Mouse (Mus musculus) stomach, postnatal 0 days (tissue): ENCODE measurements at regions not wholly inside any gene's neighbourhood (a gene's known extent, or its start where the extent isn't known, plus 50 kb on each side); places are given as distances from the start of the nearest gene placed in this dataset.

ENCODE experiments used
- ATAC-seq: fragments of 200-750 bp; cut with Nextera tagmentation; 2 replicates; pipeline ENCODE4 v1.8.0; 2017; ENCODE audit not compliant: low FRiP score, low TSS enrichment
- DNase-seq: peaks from one replicate; pipeline ENCODE4 v3.0.0-alpha.2; 2016; ENCODE audit warnings: low spot score
- H3K27ac ChIP-seq: fragments of 300-500 bp; sonication (generic); replicated peaks from 2 replicates; pipeline ENCODE4 v1.5.1; 2014; ENCODE audit warnings: mild to moderate bottlenecking, control low read depth
- H3K27me3 ChIP-seq: fragments of 300-500 bp; sonication (generic); 2 replicates; pipeline ENCODE4 v1.6.1; 2014; ENCODE audit warnings: low read length; ENCODE audit not compliant: control insufficient read depth, insufficient read depth
- H3K36me3 ChIP-seq: fragments of 300-500 bp; sonication (generic); 2 replicates; pipeline ENCODE4 v1.6.1; 2014; ENCODE audit warnings: low read length, mixed read lengths; ENCODE audit not compliant: control insufficient read depth, insufficient read depth
- H3K4me1 ChIP-seq: fragments of 300-500 bp; sonication (generic); replicated peaks from 2 replicates; pipeline ENCODE4 v1.6.1; 2014; ENCODE audit warnings: antibody characterized with exemption; ENCODE audit not compliant: control insufficient read depth, insufficient read depth
- H3K4me2 ChIP-seq: fragments of 300-500 bp; sonication (generic); replicated peaks from 2 replicates; pipeline ENCODE4 v1.6.1; 2014; ENCODE audit warnings: low read depth, mild to moderate bottlenecking, control low read depth, moderate library complexity
- H3K4me3 ChIP-seq: fragments of 300-500 bp; sonication (generic); 2 replicates; pipeline ENCODE4 v1.5.1; 2014; ENCODE audit warnings: low read depth, low read length, control low read depth
- H3K9ac ChIP-seq: fragments of 300-500 bp; sonication (generic); 2 replicates; pipeline ENCODE4 v1.6.1; 2014; ENCODE audit warnings: mild to moderate bottlenecking, low read length, control low read depth, mixed read lengths
- H3K9me3 ChIP-seq: fragments of 300-500 bp; sonication (generic); 2 replicates; pipeline ENCODE4 v1.6.1; 2016; ENCODE audit warnings: low read length; ENCODE audit not compliant: control insufficient read depth
- CTCF ChIP-seq: IDR thresholded peaks from 2 replicates; pipeline ENCODE4 v1.5.1; 2016; ENCODE audit warnings: antibody characterized with exemption, low read depth, mild to moderate bottlenecking, moderate library complexity
- EP300 ChIP-seq: optimal IDR thresholded peaks from 2 replicates; pipeline ENCODE3; 2016; ENCODE audit warnings: antibody characterized with exemption
- WGBS: fragments of 180-500 bp; shearing (Covaris S2); extraction: QIAGEN DNeasy Blood & Tissue Kit; methylation state at CpG from one replicate; pipeline ENCODE4 v1.1.7; 2014; 5-methylcytosine and 5-hydroxymethylcytosine counted together

- Histone ChIP-seq H3K27me3 (no peaks in the 10 kb centered on the region), H3K4me1 (peaks cover 4% of the 10 kb centered on the region), H3K4me3 (no peak overlapping the region), H3K9ac (no peak overlapping the region), H3K4me2 (no peak overlapping the region), H3K9me3 (no peaks in the 10 kb centered on the region), H3K27ac (no peak overlapping the region), H3K36me3 (no peaks in the 10 kb centered on the region)
- TF ChIP-seq CTCF (no peak), EP300 (no peak)
- no peak for ATAC-seq
- DNase-seq = no peak
- WGBS = 67% methylated on average over 2 of the region's 2 CpGs
Observed at GRCm38 (mm10) chr7:113153386-113153785, 53.9 kb upstream of the Arntl start.

GRCm38 (mm10) chr7:113154066-113154465 lies 53.2 kb upstream of the Arntl start:
- H3K9ac ChIP-seq = no peak overlapping the region
- H3K27ac ChIP-seq = no peak overlapping the region
- no peak overlapping the region for H3K4me2 ChIP-seq
- no peak for TF ChIP-seq EP300
- TF ChIP-seq CTCF = no peak
- no peaks in the 10 kb centered on the region for H3K36me3 ChIP-seq
- ATAC-seq (no peak), DNase-seq (no peak)
- 59% methylated on average over 4 of the region's 4 CpGs for WGBS
- H3K27me3 ChIP-seq = no peaks in the 10 kb centered on the region
- peaks cover 4% of the 10 kb centered on the region for H3K4me1 ChIP-seq
- no peak overlapping the region for H3K4me3 ChIP-seq
- H3K9me3 ChIP-seq = no peaks in the 10 kb centered on the region

- no peak for TF ChIP-seq EP300
- no peak for DNase-seq
- H3K27me3 ChIP-seq = no peaks in the 10 kb centered on the region
- H3K9ac ChIP-seq = no peak overlapping the region
- 73% methylated on average over 5 of the region's 5 CpGs for WGBS
- H3K27ac ChIP-seq = no peak overlapping the region
- no peak overlapping the region for H3K4me3 ChIP-seq
- H3K4me2 ChIP-seq = no peak overlapping the region
- H3K9me3 ChIP-seq = no peaks in the 10 kb centered on the region
- peaks cover 2% of the 10 kb centered on the region for H3K4me1 ChIP-seq
- no peaks in the 10 kb centered on the region for H3K36me3 ChIP-seq
- ATAC-seq = no peak
Observed at GRCm38 (mm10) chr7:113156366-113156765, 50.9 kb upstream of the Arntl start.

- no peak for DNase-seq
- no peak for ATAC-seq
- WGBS = 75% methylated on average over 12 of the region's 12 CpGs
Observed at GRCm38 (mm10) chr7:113156861-113157747, 50.2 kb upstream of the Arntl start.

More at GRCm38 (mm10) chr7:113156861-113157747, 50.2 kb upstream of the Arntl start:
- Histone ChIP-seq H3K4me3 (no peak overlapping the region), H3K9ac (no peak overlapping the region), H3K36me3 (no peaks in the 10 kb centered on the region), H3K27me3 (no peaks in the 10 kb centered on the region), H3K9me3 (no peaks in the 10 kb centered on the region), H3K4me1 (no peaks in the 10 kb centered on the region), H3K4me2 (no peak overlapping the region), H3K27ac (no peak overlapping the region)
- TF ChIP-seq EP300 = no peak
- TF ChIP-seq CTCF = no peak
